Mouse (Mus musculus) midbrain, embryonic 15.5 days (tissue): Measurements from ENCODE around the gene Rtn4rl1. TPM values are rescaled to one million over a fixed set of nuclear protein-coding genes. Genes with fewer than 3 reads are reported as not detected.

Experiments
- ATAC-seq: fragments of 200-750 bp; cut with Nextera tagmentation; replicated peaks from 2 replicates; pipeline ENCODE4 v1.8.0; 2017; ENCODE audit warnings: moderate TSS enrichment
- H3K27ac ChIP-seq: fragments of 300-500 bp; sonication (generic); 2 replicates; pipeline ENCODE4 v1.5.1; 2015; ENCODE audit warnings: mild to moderate bottlenecking, inconsistent platforms
- H3K27me3 ChIP-seq: fragments of 300-500 bp; sonication (generic); replicated peaks from 2 replicates; pipeline ENCODE4 v1.6.1; 2015; ENCODE audit warnings: inconsistent platforms
- H3K36me3 ChIP-seq: fragments of 300-500 bp; sonication (generic); replicated peaks from 2 replicates; pipeline ENCODE4 v1.6.1; 2015; ENCODE audit warnings: inconsistent platforms
- H3K4me1 ChIP-seq: fragments of 300-500 bp; sonication (generic); 2 replicates; pipeline ENCODE4 v1.6.1; 2015; ENCODE audit warnings: inconsistent platforms
- H3K4me2 ChIP-seq: fragments of 300-500 bp; sonication (generic); 2 replicates; pipeline ENCODE4 v1.6.1; 2015; ENCODE audit warnings: inconsistent platforms, mild to moderate bottlenecking, moderate library complexity
- H3K4me3 ChIP-seq: fragments of 300-500 bp; sonication (generic); 2 replicates; pipeline ENCODE4 v1.5.1; 2015; ENCODE audit warnings: mild to moderate bottlenecking, inconsistent platforms
- H3K9ac ChIP-seq: fragments of 300-500 bp; sonication (generic); 2 replicates; pipeline ENCODE4 v1.6.1; 2015; ENCODE audit warnings: mild to moderate bottlenecking, inconsistent platforms
- H3K9me3 ChIP-seq: fragments of 300-500 bp; sonication (generic); 2 replicates; pipeline ENCODE4 v1.6.1; 2016; ENCODE audit warnings: inconsistent platforms
- WGBS: fragments of 180-500 bp; shearing (Covaris S2); methylation state at CpG from one replicate; pipeline ENCODE4 v1.1.7; 2015; ENCODE audit warnings: mixed read lengths; 5-methylcytosine and 5-hydroxymethylcytosine counted together
- polyA plus RNA-seq: library from polyadenylated mRNA; unstranded; fragments of >200 nt; fragmentation: Nextera tagmentation; extraction: Ambion mirVana; gene quantifications from 2 replicates; pipeline ENCODE4 v1.2.1, GENCODE M21; 2015

Gene Rtn4rl1
- polyA plus RNA-seq, 1 experiment from 2014 or later = 15.7 TPM

DNA sequence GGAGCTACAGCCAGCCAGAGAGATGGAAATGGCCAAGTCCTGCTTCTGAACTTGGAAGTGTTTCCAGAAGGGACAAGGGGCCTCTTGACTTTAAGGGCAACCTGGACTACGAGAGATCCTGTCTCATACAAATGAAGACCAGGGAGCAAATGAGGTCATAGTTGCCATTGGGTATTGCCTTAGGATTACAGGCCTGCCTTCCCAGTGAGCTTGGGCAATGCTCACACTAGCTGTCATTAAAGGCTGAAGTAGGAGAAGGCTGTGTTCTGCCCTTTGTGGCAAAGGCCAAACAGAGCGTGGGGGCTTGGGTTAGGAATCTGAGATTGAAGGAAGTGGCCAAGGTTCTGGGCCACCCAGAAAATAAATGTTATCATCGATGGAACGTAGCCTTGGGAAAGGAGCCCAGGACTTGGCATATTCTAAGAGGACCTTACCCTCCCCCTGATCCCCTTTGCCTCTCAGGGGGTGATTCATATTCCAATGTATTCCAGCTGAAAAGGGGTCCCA is 57.5 kb downstream of the Rtn4rl1 start:
- Histone ChIP-seq H3K4me3 (no peak overlapping the region), H3K4me1 (peaks cover 15% of the 10 kb centered on the region), H3K9me3 (no peaks in the 10 kb centered on the region), H3K36me3 (no peaks in the 10 kb centered on the region), H3K4me2 (no peak overlapping the region), H3K27ac (no peak overlapping the region), H3K27me3 (no peaks in the 10 kb centered on the region), H3K9ac (no peak overlapping the region)
- ATAC-seq = no peak
- 79% methylated on average over 4 of the region's 4 CpGs for WGBS

DNA sequence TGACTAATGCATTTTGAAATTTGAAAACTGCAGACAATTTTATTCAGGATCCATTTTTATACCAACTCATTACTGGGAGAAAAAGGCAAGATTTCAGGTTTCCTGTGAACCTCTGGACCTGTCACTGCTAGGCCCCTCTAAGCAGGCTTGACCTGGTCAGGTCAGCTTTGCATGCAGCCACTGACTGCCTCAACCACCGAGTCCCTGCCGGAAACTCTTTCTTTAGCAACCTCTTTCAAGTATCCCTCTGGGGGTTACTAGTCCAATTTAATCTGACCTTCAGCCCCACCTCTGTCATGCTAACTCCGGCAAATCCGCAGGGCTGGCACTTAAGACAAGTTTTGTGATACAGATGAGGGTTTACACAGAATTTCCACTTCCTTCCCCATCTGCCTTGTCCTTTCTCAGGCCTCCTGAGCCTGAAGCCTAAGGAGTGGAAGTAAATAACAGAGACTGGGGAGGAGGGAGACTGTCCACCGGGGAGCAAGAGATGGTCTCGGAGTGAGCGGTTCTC is 58.0 kb downstream of the Rtn4rl1 start:
- no peak overlapping the region for H3K9ac ChIP-seq
- H3K9me3 ChIP-seq = no peaks in the 10 kb centered on the region
- H3K4me3 ChIP-seq = no peak overlapping the region
- no peak overlapping the region for H3K27ac ChIP-seq
- WGBS = 39% methylated on average over 7 of the region's 7 CpGs
- no peak overlapping the region for H3K4me2 ChIP-seq
- H3K36me3 ChIP-seq = no peaks in the 10 kb centered on the region
- H3K27me3 ChIP-seq = no peaks in the 10 kb centered on the region
- H3K4me1 ChIP-seq = peaks cover 14% of the 10 kb centered on the region
- no peak for ATAC-seq

DNA sequence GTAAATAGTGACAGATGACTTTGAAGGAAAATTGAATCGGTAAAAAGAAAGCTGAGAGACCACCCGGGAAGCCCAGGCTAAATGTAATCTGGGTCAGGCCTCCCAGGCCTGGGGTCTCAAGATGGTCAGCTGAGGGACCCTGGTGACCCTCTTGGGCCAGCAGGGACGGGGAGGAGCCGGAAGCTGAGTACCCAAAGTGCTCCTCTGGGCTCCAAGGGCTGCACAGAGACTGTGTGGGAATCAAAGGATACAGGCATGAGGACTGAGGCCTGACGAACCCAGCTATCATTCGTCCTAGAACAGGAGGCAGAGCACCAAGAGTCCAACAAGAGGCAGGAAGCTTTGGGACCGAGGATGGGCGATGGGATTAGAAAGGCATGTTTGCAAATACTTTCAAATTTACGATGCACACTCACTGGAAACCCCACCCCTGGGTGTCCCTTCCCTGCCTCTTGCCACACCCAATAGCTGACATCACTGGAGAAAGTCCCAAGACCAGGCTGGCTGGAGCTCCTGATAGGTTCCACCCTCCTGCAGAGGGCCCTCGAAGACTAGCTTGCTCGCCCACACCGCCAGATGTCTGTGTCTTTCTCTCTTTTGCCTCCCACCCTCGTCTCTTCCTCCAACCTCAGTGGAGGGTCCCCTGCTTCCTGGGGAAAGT is 60.8 kb downstream of the Rtn4rl1 start:
- 70% methylated on average over 13 of the region's 13 CpGs for WGBS
- H3K9ac ChIP-seq = no peak overlapping the region
- no peaks in the 10 kb centered on the region for H3K36me3 ChIP-seq
- ATAC-seq = no peak
- H3K27ac ChIP-seq = no peak overlapping the region
- H3K4me2 ChIP-seq = no peak overlapping the region
- no peaks in the 10 kb centered on the region for H3K9me3 ChIP-seq
- no peak overlapping the region for H3K4me3 ChIP-seq
- H3K4me1 ChIP-seq = peaks cover 4% of the 10 kb centered on the region; the same call in 1 of the 2 replicates
- no peaks in the 10 kb centered on the region for H3K27me3 ChIP-seq

DNA sequence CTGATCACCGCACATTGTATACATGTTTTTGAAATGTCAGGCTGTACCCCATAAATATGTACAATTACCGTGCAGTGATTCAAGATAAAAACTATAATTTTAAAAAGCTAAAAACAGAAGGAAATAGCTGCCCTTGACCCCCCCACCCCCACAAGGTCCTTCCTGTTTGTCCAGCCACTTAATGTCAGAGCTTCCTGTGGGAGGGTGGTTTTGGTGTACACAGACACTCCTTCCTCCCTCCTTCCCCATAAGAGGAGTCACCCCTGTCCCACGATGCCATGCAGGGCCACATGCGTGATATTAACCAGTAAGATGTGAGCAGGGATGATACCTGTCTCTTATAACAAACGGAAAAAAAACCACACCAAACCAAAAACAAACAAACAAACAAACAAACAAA is 61.7 kb downstream of the Rtn4rl1 start:
- Histone ChIP-seq H3K27me3 (no peaks in the 10 kb centered on the region), H3K27ac (no peak overlapping the region), H3K9me3 (no peaks in the 10 kb centered on the region), H3K4me3 (no peak overlapping the region), H3K36me3 (no peaks in the 10 kb centered on the region), H3K4me1 (peaks cover 8% of the 10 kb centered on the region; the same call in 1 of the 2 replicates), H3K4me2 (no peak overlapping the region), H3K9ac (no peak overlapping the region)
- 86% methylated on average over 5 of the region's 5 CpGs for WGBS
- no peak for ATAC-seq

DNA sequence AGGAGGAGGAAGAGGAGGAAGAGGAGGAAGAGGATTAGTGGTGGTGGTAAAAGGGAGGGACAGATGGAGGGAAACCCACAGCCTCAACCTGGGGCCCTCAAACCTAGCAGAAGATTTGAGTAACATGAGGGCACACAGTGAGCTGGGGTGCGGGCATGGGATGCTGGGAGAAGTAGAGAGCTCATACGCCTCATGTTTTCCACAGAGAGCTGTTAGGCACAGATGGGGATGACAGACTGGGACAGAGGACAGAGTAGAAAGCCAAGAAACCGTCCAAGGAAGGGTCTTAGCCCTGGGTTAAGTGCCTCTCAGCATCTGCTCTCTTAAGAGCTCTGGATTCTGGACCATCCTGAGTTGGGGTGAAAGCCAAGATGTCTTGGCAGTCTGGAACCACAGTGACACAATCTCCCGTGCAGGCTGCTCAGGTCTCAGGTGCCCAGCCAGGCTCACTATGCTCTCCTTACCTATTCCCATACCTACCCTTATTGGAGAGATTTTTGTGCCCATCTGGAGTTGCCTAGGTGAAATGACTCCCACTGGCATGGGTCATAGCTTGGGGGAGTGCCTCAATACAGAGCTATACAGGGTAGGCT is 63.6 kb downstream of the Rtn4rl1 start:
- 79% methylated on average over 4 of the region's 4 CpGs for WGBS
- Histone ChIP-seq H3K4me2 (no peak overlapping the region), H3K36me3 (no peaks in the 10 kb centered on the region), H3K27me3 (no peaks in the 10 kb centered on the region), H3K9ac (no peak overlapping the region), H3K4me1 (peaks cover 19% of the 10 kb centered on the region), H3K9me3 (no peaks in the 10 kb centered on the region), H3K27ac (no peak overlapping the region), H3K4me3 (no peak overlapping the region)
- ATAC-seq = no peak

DNA sequence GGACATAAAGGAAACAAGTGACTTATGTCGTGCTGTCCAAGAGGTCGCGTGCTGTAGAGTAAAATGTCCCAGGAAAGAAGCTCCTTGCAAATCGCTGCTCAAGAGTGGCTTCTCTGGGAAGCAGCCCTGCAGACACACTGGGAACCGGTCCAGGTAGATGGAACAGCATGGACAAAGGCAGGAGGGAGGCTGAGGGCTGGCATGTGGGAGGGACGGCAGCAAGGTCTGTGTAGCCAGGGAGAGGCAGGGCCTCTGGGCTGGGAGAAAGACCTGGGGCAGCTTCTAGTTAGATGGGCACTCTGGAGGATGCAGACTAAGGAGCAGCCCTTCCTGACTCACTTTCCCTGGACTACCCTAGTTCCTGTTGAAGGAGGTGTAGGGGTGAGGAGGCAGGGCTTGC is 65.8 kb downstream of the Rtn4rl1 start:
- 73% methylated on average over 6 of the region's 6 CpGs for WGBS

DNA sequence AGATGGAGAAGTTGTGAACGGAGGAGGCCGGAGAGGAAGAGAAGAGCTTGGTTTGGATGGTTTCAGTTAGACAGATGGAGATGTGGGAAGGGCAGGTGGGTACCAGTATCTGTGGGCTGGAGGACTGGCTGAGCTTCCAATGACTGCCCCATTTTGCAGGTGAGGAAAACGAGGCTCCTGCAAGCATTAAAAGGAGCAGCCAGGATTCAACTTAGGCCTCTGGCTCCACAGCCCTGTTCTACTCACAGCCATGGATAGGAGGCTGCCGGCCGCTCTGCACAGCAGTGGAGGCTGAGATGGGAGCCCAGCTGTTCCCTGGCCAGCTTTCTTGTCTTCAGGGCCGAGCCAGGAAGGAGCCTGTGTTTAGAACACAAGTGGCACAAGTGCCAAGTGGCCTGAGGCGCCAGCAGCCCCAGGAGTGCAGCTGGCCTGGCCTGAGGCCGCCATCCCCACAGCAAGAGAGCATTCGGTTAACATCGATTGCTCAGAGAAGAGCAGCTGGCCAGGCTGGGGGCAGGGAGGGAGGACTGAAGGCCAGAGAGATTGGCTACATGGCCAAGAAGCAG is 66.5 kb downstream of the Rtn4rl1 start:
- no peak overlapping the region for H3K9ac ChIP-seq

More for the DNA sequence above, 65.8 kb downstream of the Rtn4rl1 start:
- no peak for ATAC-seq
- no peak overlapping the region for H3K27ac ChIP-seq
- H3K9ac ChIP-seq = no peak overlapping the region
- no peaks in the 10 kb centered on the region for H3K27me3 ChIP-seq
- H3K4me3 ChIP-seq = no peak overlapping the region
- peaks cover 39% of the 10 kb centered on the region for H3K4me1 ChIP-seq
- no peak overlapping the region for H3K4me2 ChIP-seq
- H3K9me3 ChIP-seq = no peaks in the 10 kb centered on the region
- no peaks in the 10 kb centered on the region for H3K36me3 ChIP-seq

DNA sequence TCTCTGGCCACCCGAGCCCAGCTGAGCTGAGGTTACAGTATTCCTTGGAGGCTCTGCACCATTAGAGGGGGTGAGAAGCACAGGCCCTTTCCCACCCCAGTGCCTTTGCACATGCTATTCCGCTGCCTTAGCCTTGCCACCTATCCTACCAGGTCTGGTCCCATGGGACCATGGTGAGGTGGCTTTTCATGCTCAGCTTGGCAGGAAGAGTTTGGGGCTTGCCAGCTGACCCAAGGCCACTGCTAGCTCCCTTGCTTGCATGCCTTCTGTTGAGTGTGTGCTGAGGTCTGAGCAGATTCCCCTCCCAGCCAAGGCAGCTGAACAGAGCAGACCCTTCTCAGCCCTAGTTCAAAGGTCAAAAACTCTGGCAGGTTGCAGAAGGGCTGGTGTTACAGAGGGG is 67.4 kb downstream of the Rtn4rl1 start:
- no peak for ATAC-seq

More for the DNA sequence above, 66.5 kb downstream of the Rtn4rl1 start:
- WGBS = 67% methylated on average over 10 of the region's 10 CpGs
- H3K4me3 ChIP-seq = no peak overlapping the region
- no peaks in the 10 kb centered on the region for H3K36me3 ChIP-seq
- H3K4me1 ChIP-seq = peaks cover 36% of the 10 kb centered on the region
- ATAC-seq = no peak
- H3K27ac ChIP-seq = no peak overlapping the region
- no peak overlapping the region for H3K4me2 ChIP-seq
- no peaks in the 10 kb centered on the region for H3K27me3 ChIP-seq
- no peaks in the 10 kb centered on the region for H3K9me3 ChIP-seq

DNA sequence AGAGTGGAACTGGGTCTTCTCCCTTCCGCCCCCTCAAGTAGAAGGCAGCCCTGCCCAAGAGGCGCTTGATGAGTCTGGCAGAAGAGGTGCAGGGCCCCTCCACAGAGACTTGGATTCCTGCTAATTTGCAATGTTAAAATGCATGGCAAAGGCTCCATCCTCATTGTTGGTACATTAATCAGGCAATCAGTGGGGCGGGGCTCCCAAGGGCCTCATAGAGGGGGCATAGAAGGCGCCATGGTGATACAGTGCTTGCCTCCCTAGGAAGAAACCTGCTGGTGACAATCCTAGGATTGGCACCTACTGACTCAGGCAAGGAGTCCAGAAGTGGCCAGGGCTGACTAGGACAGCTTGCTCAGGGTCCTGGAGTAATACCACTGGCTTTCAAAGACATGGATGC is 68.1 kb downstream of the Rtn4rl1 start:
- ATAC-seq = no peak
- Histone ChIP-seq H3K9ac (no peak overlapping the region), H3K4me3 (no peak overlapping the region), H3K4me1 (peaks cover 36% of the 10 kb centered on the region), H3K27me3 (no peaks in the 10 kb centered on the region), H3K9me3 (no peaks in the 10 kb centered on the region), H3K4me2 (no peak overlapping the region), H3K27ac (no peak overlapping the region), H3K36me3 (no peaks in the 10 kb centered on the region)
- 79% methylated on average over 4 of the region's 4 CpGs for WGBS

More for the DNA sequence above, 67.4 kb downstream of the Rtn4rl1 start:
- Histone ChIP-seq H3K36me3 (no peaks in the 10 kb centered on the region), H3K4me2 (no peak overlapping the region), H3K9me3 (no peaks in the 10 kb centered on the region), H3K9ac (no peak overlapping the region), H3K27ac (no peak overlapping the region), H3K4me1 (peaks cover 36% of the 10 kb centered on the region), H3K4me3 (no peak overlapping the region), H3K27me3 (no peaks in the 10 kb centered on the region)
- WGBS = 94% methylated on average over 2 of the region's 2 CpGs

DNA sequence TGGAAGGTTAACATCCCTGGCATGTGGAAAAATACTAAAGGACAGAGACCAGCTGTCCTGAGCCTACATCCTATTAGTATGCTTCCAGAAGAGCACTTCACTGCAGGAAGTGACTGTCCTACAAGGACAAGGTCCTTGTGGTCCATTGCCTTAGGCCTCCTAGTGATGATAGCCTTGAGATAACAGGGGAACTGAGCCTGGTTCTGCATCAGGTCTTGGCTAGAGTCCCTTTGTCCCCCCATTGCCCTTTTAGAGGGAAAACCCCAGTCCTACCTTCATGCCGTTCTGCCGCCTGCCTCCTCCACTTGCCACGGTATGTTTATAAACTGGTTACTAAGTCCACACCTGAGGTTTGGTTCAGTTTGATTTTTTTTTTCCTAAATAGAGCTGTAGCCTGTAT is 68.6 kb downstream of the Rtn4rl1 start:
- Histone ChIP-seq H3K4me3 (no peak overlapping the region), H3K4me1 (peaks cover 36% of the 10 kb centered on the region), H3K9me3 (no peaks in the 10 kb centered on the region), H3K27me3 (no peaks in the 10 kb centered on the region), H3K27ac (no peak overlapping the region), H3K36me3 (no peaks in the 10 kb centered on the region), H3K9ac (no peak overlapping the region), H3K4me2 (no peak overlapping the region)
- no peak for ATAC-seq
- 91% methylated on average over 3 of the region's 3 CpGs for WGBS

DNA sequence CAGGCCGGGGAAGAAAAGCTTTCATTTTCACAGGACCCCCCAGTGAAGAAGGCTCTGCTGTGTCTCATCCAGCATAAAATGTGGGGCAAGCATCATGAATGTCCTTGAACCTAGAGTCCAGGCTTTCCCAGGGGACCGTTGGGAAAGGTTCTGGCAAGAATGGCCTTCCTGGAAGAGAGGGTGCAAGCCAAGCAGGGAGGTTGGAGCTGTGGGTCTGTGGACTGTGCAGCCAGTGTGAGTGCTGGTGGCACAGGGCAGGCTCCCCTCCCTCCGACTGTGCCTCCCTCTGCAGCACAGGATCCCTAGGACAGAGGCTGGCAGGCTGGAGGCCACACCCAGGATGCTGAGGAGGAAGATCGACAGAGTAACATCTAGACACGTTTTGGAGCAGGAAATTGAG is 69.2 kb downstream of the Rtn4rl1 start:
- Histone ChIP-seq H3K4me3 (no peak overlapping the region), H3K27ac (peak overlapping the region; percentile 67; the same call in 1 of the 2 replicates), H3K9ac (no peak overlapping the region), H3K36me3 (no peaks in the 10 kb centered on the region), H3K9me3 (no peaks in the 10 kb centered on the region), H3K27me3 (no peaks in the 10 kb centered on the region), H3K4me2 (no peak overlapping the region), H3K4me1 (peaks cover 38% of the 10 kb centered on the region)
- no peak for ATAC-seq
- WGBS = 56% methylated on average over 5 of the region's 5 CpGs

DNA sequence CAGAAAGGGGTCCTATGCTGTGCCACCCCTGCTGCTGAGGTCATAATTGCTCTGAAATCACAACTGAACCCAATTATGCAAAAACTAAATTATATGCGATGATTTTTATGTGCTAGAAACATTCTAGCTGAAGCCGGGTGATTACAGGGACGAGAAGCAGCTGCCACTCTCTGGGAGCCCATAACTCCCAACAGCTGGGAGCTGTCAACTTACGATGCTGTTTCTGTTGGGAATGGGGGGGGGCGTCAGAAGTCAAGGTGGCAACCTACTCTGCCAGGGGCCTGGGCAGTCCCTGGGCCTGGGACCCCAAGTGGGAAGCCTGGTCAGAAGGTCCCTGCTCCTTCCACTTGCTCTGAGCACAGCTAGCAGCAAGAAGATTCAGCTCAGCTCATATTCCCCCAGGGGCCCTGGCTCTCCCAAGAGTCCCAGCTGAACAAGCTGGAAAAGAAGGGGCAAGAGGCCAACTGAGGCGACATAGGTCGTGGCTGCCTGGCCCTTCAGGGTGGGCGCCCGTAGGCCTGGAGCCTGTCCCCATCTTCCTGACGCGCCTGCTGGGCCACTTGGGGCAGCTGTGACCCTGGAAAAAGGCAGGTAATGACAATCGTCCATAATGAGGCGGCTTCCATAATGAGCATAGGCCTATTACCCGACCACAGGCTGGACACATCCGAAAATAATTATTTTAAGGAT is 69.8 kb downstream of the Rtn4rl1 start:
- no peaks in the 10 kb centered on the region for H3K27me3 ChIP-seq
- H3K27ac ChIP-seq = peak overlapping the region; percentile 67; the same call in 1 of the 2 replicates
- H3K4me2 ChIP-seq = no peak overlapping the region
- ATAC-seq = no peak
- H3K36me3 ChIP-seq = no peaks in the 10 kb centered on the region
- 56% methylated on average over 15 of the region's 15 CpGs for WGBS
- no peak overlapping the region for H3K9ac ChIP-seq
- H3K9me3 ChIP-seq = no peaks in the 10 kb centered on the region
- H3K4me3 ChIP-seq = no peak overlapping the region
- peaks cover 44% of the 10 kb centered on the region for H3K4me1 ChIP-seq
